ENCODE assay signal across 8 mouse cellular contexts in genomic region chr2:174472407-174472806, GRCm38 (mm10). TPM values are rescaled to one million over a fixed set of nuclear protein-coding genes. Genes with fewer than 3 reads are reported as not detected.
DNase-seq lines count a peak whose midpoint lies in the region; ATAC-seq lines count a peak whose summit lies in the region.

No protein-coding gene starts in this region.

- no peak for DNase-seq in heart, postnatal 14 days
- DNase-seq in NIH3T3 (ENCODE audit: low read depth): peak; percentile 52
- no peak for DNase-seq in right cerebral cortex, postnatal 25 days
- no peak for DNase-seq in thymus, postnatal 36 days
- DNase-seq in thymus, postnatal 4 days: no peak

- no peaks in the 10 kb centered on the region for H3K27me3 ChIP-seq in heart, embryonic 16.5 days (ENCODE audit: control insufficient read depth, insufficient read depth, low read length)
- no peaks in the 10 kb centered on the region for H3K27me3 ChIP-seq in forebrain, embryonic 15.5 days
- H3K27me3 ChIP-seq in liver, embryonic 15.5 days: no peaks in the 10 kb centered on the region

- H3K4me3 ChIP-seq in heart, embryonic 16.5 days (ENCODE audit: low read length): peak overlapping the region; percentile 89
- peak overlapping the region; percentile 71 for H3K4me3 ChIP-seq in forebrain, embryonic 15.5 days
- H3K4me3 ChIP-seq in liver, embryonic 15.5 days (replicated peaks): peak overlapping the region; percentile 91

- H3K9ac ChIP-seq in heart, embryonic 16.5 days (ENCODE audit: low read length): peak overlapping the region; percentile 90
- peak overlapping the region; percentile 75 for H3K9ac ChIP-seq in forebrain, embryonic 15.5 days (replicated peaks)
- peak overlapping the region; percentile 94 for H3K9ac ChIP-seq in liver, embryonic 15.5 days

- H3K36me3 ChIP-seq in heart, embryonic 16.5 days (ENCODE audit: control insufficient read depth, insufficient read depth): peaks cover 29% of the 10 kb centered on the region
- 0 out of 2 replicates have a peak, but pooled peaks cover 4% of the 10 kb centered on the region for H3K36me3 ChIP-seq in forebrain, embryonic 15.5 days
- H3K36me3 ChIP-seq in liver, embryonic 15.5 days (replicated peaks): peaks cover 43% of the 10 kb centered on the region

- no peaks in the 10 kb centered on the region for H3K9me3 ChIP-seq in heart, embryonic 16.5 days (replicated peaks; ENCODE audit: control insufficient read depth, low read length)
- H3K9me3 ChIP-seq in forebrain, embryonic 15.5 days: no peaks in the 10 kb centered on the region
- no peaks in the 10 kb centered on the region for H3K9me3 ChIP-seq in liver, embryonic 15.5 days (replicated peaks)

- H3K4me1 ChIP-seq in heart, embryonic 16.5 days (ENCODE audit: control insufficient read depth, insufficient read depth, low read length): peaks cover 28% of the 10 kb centered on the region
- H3K4me1 ChIP-seq in forebrain, embryonic 15.5 days: peaks cover 12% of the 10 kb centered on the region
- peaks cover 50% of the 10 kb centered on the region for H3K4me1 ChIP-seq in liver, embryonic 15.5 days (replicated peaks)

- intact Hi-C loops in heart, postnatal 14 days (cut with DNase I): loop anchor here (10.0 kb wide), 1 partner anchor 382 kb away; no protein-coding TSS in a partner anchor

- peak overlapping the region; percentile 78 for H3K27ac ChIP-seq in heart, embryonic 16.5 days (ENCODE audit: low read length)
- no peak overlapping the region for H3K27ac ChIP-seq in forebrain, embryonic 15.5 days (replicated peaks)
- peak overlapping the region; percentile 90 for H3K27ac ChIP-seq in liver, embryonic 15.5 days (replicated peaks)

- peak overlapping the region; percentile 91 for H3K4me2 ChIP-seq in heart, embryonic 16.5 days (ENCODE audit: low read depth, low read length)
- H3K4me2 ChIP-seq in forebrain, embryonic 15.5 days (replicated peaks): peak overlapping the region; percentile 81
- peak overlapping the region; percentile 83 for H3K4me2 ChIP-seq in liver, embryonic 15.5 days

- WGBS in heart, embryonic 16.5 days: 6% methylated on average over 30 of the region's 30 CpGs
- WGBS in forebrain, embryonic 15.5 days: 8% methylated on average over 30 of the region's 30 CpGs
- WGBS in liver, embryonic 15.5 days (ENCODE audit: insufficient replicate concordance): 3% methylated on average over 30 of the region's 30 CpGs

- peak; percentile 19; the same call in 1 of the 2 replicates for ATAC-seq in heart, embryonic 16.5 days (replicated peaks; ENCODE audit: extremely low read depth, insufficient read depth, low FRiP score)
- peak; percentile 47 for ATAC-seq in forebrain, embryonic 15.5 days (replicated peaks)
- peak; percentile 15 for ATAC-seq in liver, embryonic 15.5 days (ENCODE audit: insufficient read depth)

RNA-seq across cellular contexts. Expression of gene Prelid3b, which starts 0.5 kb away (rescaled TPM):
- polyA plus RNA-seq in heart, embryonic 16.5 days (2015; fragmentation: Nextera tagmentation; extraction: Ambion mirVana): 146 and 162 TPM in 2 replicates
- total RNA-seq in heart, postnatal 14 days (2021): 10 to 100 TPM; 59.8 to 72.3 TPM
- 112 and 115 TPM in 2 replicates for polyA plus RNA-seq in forebrain, embryonic 15.5 days (2015; fragmentation: Nextera tagmentation; extraction: Ambion mirVana)
- 79.4 and 79.5 TPM in 2 replicates for polyA plus RNA-seq in liver, embryonic 15.5 days (2015; fragmentation: Nextera tagmentation; extraction: Ambion mirVana)

RNA-seq across cellular contexts. Expression of gene Atp5e, which starts 8.5 kb away (rescaled TPM):
- 912 and 1,057 TPM in 2 replicates for polyA plus RNA-seq in heart, embryonic 16.5 days (2015; fragmentation: Nextera tagmentation; extraction: Ambion mirVana)
- 1,000 to 10,000 TPM; 1,334 to 1,389 TPM for total RNA-seq in heart, postnatal 14 days (2021)
- 668 and 672 TPM in 2 replicates for polyA plus RNA-seq in forebrain, embryonic 15.5 days (2015; fragmentation: Nextera tagmentation; extraction: Ambion mirVana)
- 313 and 380 TPM in 2 replicates for polyA plus RNA-seq in liver, embryonic 15.5 days (2015; fragmentation: Nextera tagmentation; extraction: Ambion mirVana)

RNA-seq across cellular contexts. Expression of gene Tubb1, which starts 21.9 kb away (rescaled TPM):
- polyA plus RNA-seq in heart, embryonic 16.5 days (2015; fragmentation: Nextera tagmentation; extraction: Ambion mirVana): 2.5 and 2.6 TPM in 2 replicates
- total RNA-seq in heart, postnatal 14 days (2021): 1 to 10 TPM; 2.0 TPM
- 0.59 and 0.91 TPM in 2 replicates for polyA plus RNA-seq in forebrain, embryonic 15.5 days (2015; fragmentation: Nextera tagmentation; extraction: Ambion mirVana)
- polyA plus RNA-seq in liver, embryonic 15.5 days (2015; fragmentation: Nextera tagmentation; extraction: Ambion mirVana): 23.9 and 26.9 TPM in 2 replicates

RNA-seq across cellular contexts. Expression of gene Ctsz, which starts 33.6 kb away (rescaled TPM):
- 123 and 131 TPM in 2 replicates for polyA plus RNA-seq in heart, embryonic 16.5 days (2015; fragmentation: Nextera tagmentation; extraction: Ambion mirVana)
- total RNA-seq in heart, postnatal 14 days (2021): 10 to 100 TPM; 36.6 to 42.1 TPM
- polyA plus RNA-seq in forebrain, embryonic 15.5 days (2015; fragmentation: Nextera tagmentation; extraction: Ambion mirVana): 75.1 and 78.9 TPM in 2 replicates
- 122 and 142 TPM in 2 replicates for polyA plus RNA-seq in liver, embryonic 15.5 days (2015; fragmentation: Nextera tagmentation; extraction: Ambion mirVana)

RNA-seq across cellular contexts. Expression of gene Nelfcd, which starts 56.8 kb away (rescaled TPM):
- polyA plus RNA-seq in heart, embryonic 16.5 days (2015; fragmentation: Nextera tagmentation; extraction: Ambion mirVana): 78.1 and 86.2 TPM in 2 replicates
- total RNA-seq in heart, postnatal 14 days (2021): 10 to 100 TPM; 37.7 to 38.8 TPM
- 110 and 112 TPM in 2 replicates for polyA plus RNA-seq in forebrain, embryonic 15.5 days (2015; fragmentation: Nextera tagmentation; extraction: Ambion mirVana)
- polyA plus RNA-seq in liver, embryonic 15.5 days (2015; fragmentation: Nextera tagmentation; extraction: Ambion mirVana): 71.7 and 79.6 TPM in 2 replicates
